Mouse (Mus musculus) gonadal fat pad, adult 2 months (tissue): Measurements from ENCODE around the gene Stra6. TPM values are rescaled to one million over a fixed set of nuclear protein-coding genes. Genes with fewer than 3 reads are reported as not detected.

Experiments used
- DNase-seq: peaks from one replicate; pipeline ENCODE4 v3.0.0-alpha.2; 2012; ENCODE audit warnings: low read depth
- polyA plus RNA-seq: library from polyadenylated mRNA; depleted of rRNA; stranded (reverse); fragments of >200 nt; gene quantifications from 2 replicates; pipeline ENCODE4 v1.2.3, GENCODE M21; 2012; rRNA removed

Stra6 gene
- polyA plus RNA-seq: 7.3 and 9.6 TPM in 2 replicates

GRCm38 (mm10) chr9:58063531-58063930, at the start of gene Stra6:
Gene Stra6, plus strand, starts transcription at chr9:58063788.
- no peak for DNase-seq

GRCm38 (mm10) chr9:58014393-58015160, 49.0 kb upstream of the Stra6 start:
- DNase-seq: no peak

- no peak for DNase-seq
Observed at GRCm38 (mm10) chr9:58015856-58016255, 47.7 kb upstream of the Stra6 start.

- no peak for DNase-seq
Observed at GRCm38 (mm10) chr9:58016962-58017361, 46.6 kb upstream of the Stra6 start.

- DNase-seq: no peak
Observed at GRCm38 (mm10) chr9:58018385-58018784, 45.2 kb upstream of the Stra6 start.

GRCm38 (mm10) chr9:58025995-58026394, 37.6 kb upstream of the Stra6 start:
- DNase-seq: no peak

- DNase-seq: no peak
Observed at GRCm38 (mm10) chr9:58027426-58028180, 36.0 kb upstream of the Stra6 start.

GRCm38 (mm10) chr9:58028841-58029240, 34.7 kb upstream of the Stra6 start:
- no peak for DNase-seq

- DNase-seq: no peak
Observed at GRCm38 (mm10) chr9:58029635-58030034, 34.0 kb upstream of the Stra6 start.

- no peak for DNase-seq
Observed at GRCm38 (mm10) chr9:58031895-58032294, 31.7 kb upstream of the Stra6 start.

GRCm38 (mm10) chr9:58035519-58035918, 28.1 kb upstream of the Stra6 start:
- DNase-seq: no peak

GRCm38 (mm10) chr9:58035951-58036698, 27.5 kb upstream of the Stra6 start:
- no peak for DNase-seq

GRCm38 (mm10) chr9:58036961-58037360, 26.6 kb upstream of the Stra6 start:
- DNase-seq: no peak

- DNase-seq: no peak
Observed at GRCm38 (mm10) chr9:58038500-58039168, 25.0 kb upstream of the Stra6 start.

- DNase-seq: no peak
Observed at GRCm38 (mm10) chr9:58040977-58041376, 22.6 kb upstream of the Stra6 start.

- no peak for DNase-seq
Observed at GRCm38 (mm10) chr9:58042391-58042790, 21.2 kb upstream of the Stra6 start.

GRCm38 (mm10) chr9:58043496-58044017, 20.0 kb upstream of the Stra6 start:
- no peak for DNase-seq

- DNase-seq: no peak
Observed at GRCm38 (mm10) chr9:58044828-58045227, 18.8 kb upstream of the Stra6 start.

GRCm38 (mm10) chr9:58045646-58046045, 17.9 kb upstream of the Stra6 start:
- no peak for DNase-seq

- no peak for DNase-seq
Observed at GRCm38 (mm10) chr9:58047061-58047460, 16.5 kb upstream of the Stra6 start.

- DNase-seq: no peak
Observed at GRCm38 (mm10) chr9:58048621-58049020, 15.0 kb upstream of the Stra6 start.

- DNase-seq: no peak
Observed at GRCm38 (mm10) chr9:58049186-58049585, 14.4 kb upstream of the Stra6 start.
